Mouse (Mus musculus): ENCODE results near the gene Lgr4. TPM values are rescaled to one million over a fixed set of nuclear protein-coding genes. Genes with fewer than 3 reads are reported as not detected.

Lgr4 gene
- polyA plus RNA-seq, 1 experiment from 2014 or later = 8.3 TPM

DNA sequence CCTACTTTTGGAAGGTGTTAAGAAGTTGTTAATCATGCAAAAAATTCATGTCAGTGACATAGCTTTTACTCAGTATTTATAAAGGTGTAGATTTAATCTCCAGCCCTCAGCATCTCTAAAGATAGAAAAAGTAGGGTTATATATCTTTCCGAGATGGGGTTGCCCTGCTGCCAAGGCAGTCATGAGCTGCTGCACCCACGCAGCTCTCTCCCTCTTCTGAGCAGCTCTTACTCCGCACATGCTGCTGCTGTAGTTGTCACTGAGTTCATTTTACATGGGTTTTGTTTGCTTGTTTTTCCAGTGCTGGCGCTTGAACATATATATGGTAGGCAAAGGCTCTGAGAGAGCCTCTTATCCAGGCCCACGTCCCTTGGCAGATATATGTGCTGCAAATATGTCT, 120.9 kb downstream of the Lgr4 start:
- no peak overlapping the region for H3K4me2 ChIP-seq
- 87% methylated on average over 5 of the region's 5 CpGs for WGBS
- no peak overlapping the region for H3K4me3 ChIP-seq (replicated peaks)
- peaks cover 3% of the 10 kb centered on the region; the same call in 1 of the 2 replicates for H3K4me1 ChIP-seq
- peaks cover 8% of the 10 kb centered on the region for H3K36me3 ChIP-seq
- ATAC-seq (ENCODE audit: low FRiP score) = no peak
- H3K27me3 ChIP-seq (replicated peaks) = no peaks in the 10 kb centered on the region
- H3K9me3 ChIP-seq (replicated peaks) = no peaks in the 10 kb centered on the region
- H3K9ac ChIP-seq (replicated peaks) = no peak overlapping the region
- no peak overlapping the region for H3K27ac ChIP-seq (replicated peaks)

DNA sequence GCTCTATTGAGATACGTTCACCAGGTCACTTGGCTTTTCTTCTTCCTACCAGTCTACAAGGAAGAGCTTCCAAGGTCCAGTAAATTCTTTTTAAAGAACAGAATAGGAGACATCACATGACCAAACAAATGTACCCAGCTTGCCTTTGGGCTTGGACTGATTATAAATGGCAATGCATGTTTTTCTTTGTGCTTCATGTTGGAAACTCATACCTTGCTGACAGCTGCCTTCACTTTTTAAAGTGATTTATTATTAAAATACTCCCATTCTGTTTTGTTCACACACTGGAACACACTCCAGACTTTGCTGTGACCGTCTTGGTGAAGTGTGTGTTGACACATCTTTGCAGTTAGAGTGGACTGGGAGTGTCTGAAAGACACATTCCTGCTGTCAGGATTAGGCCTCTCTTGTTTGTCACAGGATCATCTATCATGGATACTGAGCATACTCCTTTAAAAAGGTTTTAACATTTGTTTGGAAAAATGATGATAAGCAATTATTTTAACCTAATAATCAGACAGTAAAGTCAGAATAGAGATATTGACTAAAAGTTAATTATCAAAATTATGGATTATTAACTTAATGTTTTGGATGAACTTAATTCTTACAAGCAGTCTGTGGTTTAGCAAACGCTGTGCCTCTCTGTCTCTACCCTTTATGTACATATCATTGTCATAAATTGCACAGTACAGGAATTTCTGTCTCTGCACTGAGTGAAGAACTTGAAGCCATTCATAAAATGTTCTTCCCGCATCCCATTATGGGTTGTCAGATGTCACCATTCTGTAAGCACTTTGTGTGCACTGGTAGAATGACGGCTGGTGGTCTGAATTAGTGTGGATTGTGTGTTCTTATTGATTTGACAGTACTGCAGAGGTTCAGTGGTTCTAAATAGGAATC, 125.7 kb downstream of the Lgr4 start:
- H3K4me2 ChIP-seq = no peak overlapping the region
- no peaks in the 10 kb centered on the region for H3K27me3 ChIP-seq (replicated peaks)
- ATAC-seq (ENCODE audit: low FRiP score) = no peak
- H3K36me3 ChIP-seq = 0 out of 2 replicates have a peak, but pooled peaks cover 5% of the 10 kb centered on the region
- no peak overlapping the region for H3K9ac ChIP-seq (replicated peaks)
- no peak overlapping the region for H3K4me3 ChIP-seq (replicated peaks)
- H3K27ac ChIP-seq (replicated peaks) = no peak overlapping the region
- H3K9me3 ChIP-seq (replicated peaks) = no peaks in the 10 kb centered on the region
- 68% methylated on average over 5 of the region's 5 CpGs for WGBS
- no peaks in the 10 kb centered on the region for H3K4me1 ChIP-seq

DNA sequence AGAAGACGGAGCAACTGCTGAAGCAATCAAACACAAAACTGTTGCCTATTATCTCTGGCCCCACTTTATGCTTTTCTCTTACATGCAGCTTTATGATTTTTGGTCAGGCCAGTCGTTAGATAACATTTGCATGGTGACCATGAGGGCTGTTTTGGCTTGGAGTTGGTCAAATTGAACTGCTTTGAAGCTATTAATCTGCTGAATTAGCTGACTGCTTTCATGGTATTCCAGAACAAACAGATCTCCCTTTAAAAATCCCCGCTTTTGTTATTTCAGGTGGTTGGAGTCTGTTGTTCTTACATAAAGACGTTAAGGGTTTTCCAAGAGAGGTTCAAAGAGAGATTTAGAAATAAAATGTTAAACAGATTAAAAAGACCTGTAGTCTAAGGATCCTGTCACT, 141.0 kb downstream of the Lgr4 start:
- Histone ChIP-seq H3K9ac (replicated peaks) (no peak overlapping the region), H3K27me3 (replicated peaks) (no peaks in the 10 kb centered on the region), H3K9me3 (replicated peaks) (no peaks in the 10 kb centered on the region), H3K4me2 (no peak overlapping the region), H3K4me1 (no peaks in the 10 kb centered on the region), H3K4me3 (replicated peaks) (no peak overlapping the region), H3K36me3 (no peaks in the 10 kb centered on the region), H3K27ac (replicated peaks) (no peak overlapping the region)
- no peak for ATAC-seq (ENCODE audit: low FRiP score)
- WGBS = 74% methylated on average over 4 of the region's 4 CpGs

DNA sequence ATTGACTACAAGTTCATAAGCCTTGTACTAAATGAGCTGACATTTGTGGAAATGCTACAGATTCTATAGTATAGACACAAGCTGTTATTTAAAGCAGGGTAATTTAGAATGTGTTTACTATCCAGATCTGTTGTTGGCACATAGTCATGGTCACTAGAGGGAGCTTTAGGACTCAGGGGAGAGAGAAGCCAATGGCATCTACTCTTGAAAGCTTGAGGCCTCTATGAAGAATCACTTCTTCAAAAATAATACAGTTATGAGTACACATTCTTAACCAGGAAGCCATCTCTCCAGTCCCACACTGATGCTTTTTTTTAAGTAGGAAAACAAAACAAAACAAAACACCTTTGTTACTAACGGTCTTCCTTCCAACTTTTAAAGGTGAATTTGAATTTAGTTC, 145.7 kb downstream of the Lgr4 start:
- Histone ChIP-seq H3K36me3 (no peaks in the 10 kb centered on the region), H3K27ac (replicated peaks) (no peak overlapping the region), H3K4me1 (no peaks in the 10 kb centered on the region), H3K9me3 (replicated peaks) (no peaks in the 10 kb centered on the region), H3K27me3 (replicated peaks) (no peaks in the 10 kb centered on the region), H3K4me2 (no peak overlapping the region), H3K4me3 (replicated peaks) (no peak overlapping the region), H3K9ac (replicated peaks) (no peak overlapping the region)
- no peak for ATAC-seq (ENCODE audit: low FRiP score)
- 88% methylated on average over 1 of the region's 1 CpGs for WGBS

Other genes starting within 250 kb of the Lgr4 start
- gene Bdnf, start 242.9 kb upstream of the Lgr4 start, polyA plus RNA-seq (2015; fragmentation: Nextera tagmentation; extraction: Ambion mirVana) = 5.5 and 5.9 TPM in 2 replicates
- 158 and 169 TPM in 2 replicates for gene Lin7c, start 26.8 kb upstream of the Lgr4 start, polyA plus RNA-seq (2015; fragmentation: Nextera tagmentation; extraction: Ambion mirVana)
- gene Ccdc34, start 100.2 kb downstream of the Lgr4 start, polyA plus RNA-seq (2015; fragmentation: Nextera tagmentation; extraction: Ambion mirVana) = 28.3 and 32.7 TPM in 2 replicates

All from neural tube, embryonic 15.5 days (tissue).